Mouse (Mus musculus): Measurements from ENCODE around the gene Gne. TPM values are rescaled to one million over a fixed set of nuclear protein-coding genes. Genes with fewer than 3 reads are reported as not detected.

Gene Gne
- polyA plus RNA-seq, 2 experiments = 8.5 to 21.3 TPM

GRCm38 (mm10) chr4:44072873-44073441, 11.0 kb downstream of the Gne start:
- ATAC-seq (ENCODE audit: insufficient read depth) = peak; percentile 71
- Histone ChIP-seq H3K4me1 (replicated peaks; ENCODE audit: control insufficient read depth in 2 of 2, insufficient read depth in 2 of 2, low read length in 1 of 2) (peaks cover 30 to 41% of the 10 kb centered on the region in 2 experiments), H3K9ac (replicated peaks) (peak overlapping the region; percentile 94), H3K4me3 (ENCODE audit: insufficient read depth in 1 of 2, low read depth in 2 of 2, low read length in 2 of 2) (peak overlapping the region; percentile 74 to 92), H3K36me3 (replicated peaks; ENCODE audit: control insufficient read depth, insufficient read depth, low read depth) (no peaks in the 10 kb centered on the region), H3K27ac (peak overlapping the region; percentile 78), H3K27me3 (ENCODE audit: control insufficient read depth, insufficient read depth, low read length) (no peaks in the 10 kb centered on the region), H3K9me3 (ENCODE audit: control insufficient read depth, low read length) (no peaks in the 10 kb centered on the region), H3K4me2 (ENCODE audit: low read depth) (peak overlapping the region; percentile 97)
- TF ChIP-seq EP300 (IDR thresholded peaks at IDR 0.05; ENCODE audit: low read depth) (no peak), CTCF (IDR thresholded peaks at IDR 0.05; ENCODE audit: low read depth) (peak; percentile 27; the same call in 1 of the 2 replicates)
- DNase-seq (ENCODE audit: low read depth in 3 of 3, low spot score in 3 of 3) = no peak
- WGBS (ENCODE audit: insufficient replicate concordance) = 9% methylated on average over 9 of the region's 9 CpGs

- H3K9ac ChIP-seq (replicated peaks) = peak overlapping the region; percentile 94
- ATAC-seq (ENCODE audit: insufficient read depth) = peak; percentile 92
- no peak for TF ChIP-seq EP300 (IDR thresholded peaks at IDR 0.05; ENCODE audit: low read depth)
- TF ChIP-seq CTCF (IDR thresholded peaks at IDR 0.05; ENCODE audit: low read depth) = no peak
- under 1% methylated on average over 70 of the region's 70 CpGs for WGBS (ENCODE audit: insufficient replicate concordance)
- H3K9me3 ChIP-seq (ENCODE audit: control insufficient read depth, low read length) = no peaks in the 10 kb centered on the region
- peak; percentile 70 to 75 (median 72) for DNase-seq (ENCODE audit: low read depth in 3 of 3, low spot score in 3 of 3)
- H3K4me2 ChIP-seq (ENCODE audit: low read depth) = peak overlapping the region; percentile 97
- peak overlapping the region; percentile 74 to 92 for H3K4me3 ChIP-seq (ENCODE audit: insufficient read depth in 1 of 2, low read depth in 2 of 2, low read length in 2 of 2)
- peak overlapping the region; percentile 78 for H3K27ac ChIP-seq
- peaks cover 30 to 44% of the 10 kb centered on the region in 2 experiments for H3K4me1 ChIP-seq (replicated peaks; ENCODE audit: control insufficient read depth in 2 of 2, insufficient read depth in 2 of 2, low read length in 1 of 2)
- H3K27me3 ChIP-seq (ENCODE audit: control insufficient read depth, insufficient read depth, low read length) = no peaks in the 10 kb centered on the region
- H3K36me3 ChIP-seq (replicated peaks; ENCODE audit: control insufficient read depth, insufficient read depth, low read depth) = no peaks in the 10 kb centered on the region
Observed at GRCm38 (mm10) chr4:44072146-44072872, 11.7 kb downstream of the Gne start.

- Histone ChIP-seq H3K4me2 (ENCODE audit: low read depth) (peak overlapping the region; percentile 97), H3K27me3 (ENCODE audit: control insufficient read depth, insufficient read depth, low read length) (no peaks in the 10 kb centered on the region), H3K9ac (replicated peaks) (peak overlapping the region; percentile 94), H3K27ac (peak overlapping the region; percentile 78), H3K9me3 (ENCODE audit: control insufficient read depth, low read length) (no peaks in the 10 kb centered on the region), H3K4me1 (replicated peaks; ENCODE audit: control insufficient read depth in 2 of 2, insufficient read depth in 2 of 2, low read length in 1 of 2) (peaks cover 30 to 47% of the 10 kb centered on the region in 2 experiments), H3K4me3 (ENCODE audit: insufficient read depth in 1 of 2, low read depth in 2 of 2, low read length in 2 of 2) (peak overlapping the region; percentile 74 to 92), H3K36me3 (replicated peaks; ENCODE audit: control insufficient read depth, insufficient read depth, low read depth) (no peaks in the 10 kb centered on the region)
- peak; percentile 42 for ATAC-seq (ENCODE audit: insufficient read depth)
- TF ChIP-seq CTCF (IDR thresholded peaks at IDR 0.05; ENCODE audit: low read depth) = no peak
- TF ChIP-seq EP300 (IDR thresholded peaks at IDR 0.05; ENCODE audit: low read depth) = no peak
- under 1% methylated on average over 11 of the region's 11 CpGs for WGBS (ENCODE audit: insufficient replicate concordance)
- no peak for DNase-seq (ENCODE audit: low read depth in 3 of 3, low spot score in 3 of 3)
Observed at GRCm38 (mm10) chr4:44071741-44072145, 12.2 kb downstream of the Gne start.

- H3K4me1 ChIP-seq (replicated peaks; ENCODE audit: control insufficient read depth in 2 of 2, insufficient read depth in 2 of 2, low read length in 1 of 2) = peaks cover 30 to 47% of the 10 kb centered on the region in 2 experiments
- peak overlapping the region; percentile 78; the same call in 1 of the 2 replicates for H3K27ac ChIP-seq
- H3K9ac ChIP-seq (replicated peaks) = peak overlapping the region; percentile 94
- no peaks in the 10 kb centered on the region for H3K9me3 ChIP-seq (ENCODE audit: control insufficient read depth, low read length)
- H3K36me3 ChIP-seq (replicated peaks; ENCODE audit: control insufficient read depth, insufficient read depth, low read depth) = no peaks in the 10 kb centered on the region
- H3K27me3 ChIP-seq (ENCODE audit: control insufficient read depth, insufficient read depth, low read length) = no peaks in the 10 kb centered on the region
- WGBS (ENCODE audit: insufficient replicate concordance) = 56% methylated on average over 4 of the region's 4 CpGs
- ATAC-seq (ENCODE audit: insufficient read depth) (no peak), DNase-seq (ENCODE audit: low read depth in 3 of 3, low spot score in 3 of 3) (no peak)
- H3K4me2 ChIP-seq (ENCODE audit: low read depth) = peak overlapping the region; percentile 97
- no peak for TF ChIP-seq EP300 (IDR thresholded peaks at IDR 0.05; ENCODE audit: low read depth)
- no peak for TF ChIP-seq CTCF (IDR thresholded peaks at IDR 0.05; ENCODE audit: low read depth)
- H3K4me3 ChIP-seq (ENCODE audit: insufficient read depth in 1 of 2, low read depth in 2 of 2, low read length in 2 of 2) = peak overlapping the region; percentile 44 to 92
Observed at GRCm38 (mm10) chr4:44070641-44071040, 13.3 kb downstream of the Gne start.

- DNase-seq (ENCODE audit: low read depth in 3 of 3, low spot score in 3 of 3) (no peak), ATAC-seq (ENCODE audit: insufficient read depth) (no peak)
- H3K36me3 ChIP-seq (replicated peaks; ENCODE audit: control insufficient read depth, insufficient read depth, low read depth) = no peaks in the 10 kb centered on the region
- 80% methylated on average over 4 of the region's 4 CpGs for WGBS (ENCODE audit: insufficient replicate concordance)
- TF ChIP-seq CTCF (IDR thresholded peaks at IDR 0.05; ENCODE audit: low read depth) (no peak), EP300 (IDR thresholded peaks at IDR 0.05; ENCODE audit: low read depth) (no peak)
- peaks cover 27 to 42% of the 10 kb centered on the region in 2 experiments for H3K4me1 ChIP-seq (replicated peaks; ENCODE audit: control insufficient read depth in 2 of 2, insufficient read depth in 2 of 2, low read length in 1 of 2)
- H3K4me2 ChIP-seq (ENCODE audit: low read depth) = no peak overlapping the region
- no peaks in the 10 kb centered on the region for H3K27me3 ChIP-seq (ENCODE audit: control insufficient read depth, insufficient read depth, low read length)
- no peak overlapping the region for H3K27ac ChIP-seq
- no peaks in the 10 kb centered on the region for H3K9me3 ChIP-seq (ENCODE audit: control insufficient read depth, low read length)
- no peak overlapping the region for H3K9ac ChIP-seq (replicated peaks)
- H3K4me3 ChIP-seq (ENCODE audit: insufficient read depth in 1 of 2, low read depth in 2 of 2, low read length in 2 of 2) = no peak overlapping the region
Observed at GRCm38 (mm10) chr4:44069411-44069810, 14.6 kb downstream of the Gne start.

All from liver, embryonic 14.5 days (tissue).